In genomic region chr1:155059505-155059904, GRCm38 (mm10) we compare ENCODE assay signal across 8 mouse cellular contexts. TPM values are rescaled to one million over a fixed set of nuclear protein-coding genes. Genes with fewer than 3 reads are reported as not detected.
A peak's percentile ranks its signal among the peaks of the same experiment; 100 is the strongest.
DNase-seq lines count a peak whose midpoint lies in the region; ATAC-seq and TF ChIP-seq lines count a peak whose summit lies in the region.

No protein-coding gene starts in this region.

- no peak for TF ChIP-seq POLR2A in spleen, adult 2 months (IDR thresholded peaks at IDR 0.05; ENCODE audit: low read depth, low read length)

- 0 out of 2 replicates have a peak, but pooled peaks cover 3% of the 10 kb centered on the region for H3K27me3 ChIP-seq in hindbrain, embryonic 13.5 days
- no peaks in the 10 kb centered on the region for H3K27me3 ChIP-seq in spleen, adult 2 months (ENCODE audit: control insufficient read depth, insufficient read depth, low read length)

- no peaks in the 10 kb centered on the region for H3K9me3 ChIP-seq in hindbrain, embryonic 13.5 days

- peaks cover 63% of the 10 kb centered on the region for H3K4me1 ChIP-seq in hindbrain, embryonic 13.5 days (replicated peaks)
- H3K4me1 ChIP-seq in spleen, adult 2 months (ENCODE audit: control insufficient read depth, insufficient read depth, insufficient read length), result peaks cover 68% of the 10 kb centered on the region

- H3K9ac ChIP-seq in hindbrain, embryonic 13.5 days, result peak overlapping the region; percentile 43; the same call in 1 of the 2 replicates

- TF ChIP-seq CTCF in spleen, adult 2 months (IDR thresholded peaks at IDR 0.05; ENCODE audit: extremely low read depth, insufficient read depth, insufficient read length, insufficient replicate concordance), result no peak

- 41% methylated on average over 14 of the region's 14 CpGs for WGBS in hindbrain, embryonic 13.5 days
- WGBS in spleen, adult 2 months, result 2% methylated on average over 13 of the region's 14 CpGs

- no peak overlapping the region for H3K4me2 ChIP-seq in hindbrain, embryonic 13.5 days

- peak overlapping the region; percentile 66 for H3K27ac ChIP-seq in hindbrain, embryonic 13.5 days
- peak overlapping the region; percentile 91 for H3K27ac ChIP-seq in spleen, adult 2 months (ENCODE audit: insufficient read depth, low read length)

- no peak overlapping the region for H3K4me3 ChIP-seq in hindbrain, embryonic 13.5 days
- peak overlapping the region; percentile 49; the same call in 1 of the 2 replicates for H3K4me3 ChIP-seq in spleen, adult 2 months (ENCODE audit: extremely low read depth, insufficient read depth, insufficient read length)

- peak; percentile 55 to 65 for DNase-seq in cerebellum, postnatal 10 days
- no peak for DNase-seq in cerebellum, postnatal 4 days (ENCODE audit: low spot score in 2 of 2)
- DNase-seq in CD4-positive, CD25-positive, alpha-beta regulatory T cell, adult 2 months (ENCODE audit: low read depth, low spot score), result peak; percentile 88
- peak; percentile 50 to 55 for DNase-seq in frontal cortex, postnatal 36 days (ENCODE audit: low spot score in 2 of 2)
- peak; percentile 80 for DNase-seq in lung, adult 18-20 months
- DNase-seq in spleen, adult 2 months (ENCODE audit: low read depth in 1 of 2, low spot score in 2 of 2), result peak; percentile 80 to 85
- no peak for DNase-seq in urinary bladder, postnatal 14 days (ENCODE audit: low spot score)

- H3K36me3 ChIP-seq in hindbrain, embryonic 13.5 days, result no peaks in the 10 kb centered on the region
- no peaks in the 10 kb centered on the region for H3K36me3 ChIP-seq in spleen, adult 2 months (ENCODE audit: control insufficient read depth, insufficient read depth, low read length)

- no peak for ATAC-seq in hindbrain, embryonic 13.5 days (ENCODE audit: low FRiP score)

RNA-seq across cellular contexts. Expression of gene Ier5, which starts 39.9 kb away (rescaled TPM):
- polyA plus RNA-seq in hindbrain, embryonic 13.5 days (2015; fragmentation: Nextera tagmentation; extraction: Ambion mirVana), result 5.5 and 8.8 TPM in 2 replicates
- polyA plus RNA-seq in spleen, adult 2 months (2012; rRNA removed), result 47.7 and 82.0 TPM in 2 replicates

Comparison
In these comparisons a context has a peak if more than half of its experiments do, and no peak if none do; other contexts are left out.
1. DNase-seq: peak in cerebellum, postnatal 10 days (2 of 2), CD4-positive, CD25-positive, alpha-beta regulatory T cell, adult 2 months (single experiment), frontal cortex, postnatal 36 days (2 of 2), lung, adult 18-20 months (2 of 2) and spleen, adult 2 months (2 of 2); none in cerebellum, postnatal 4 days (0 of 2) and urinary bladder, postnatal 14 days (single experiment).